Mouse (Mus musculus): ENCODE data around the gene Nubp2. TPM values are rescaled to one million over a fixed set of nuclear protein-coding genes. Genes with fewer than 3 reads are reported as not detected.

The Nubp2 gene
- polyA plus RNA-seq, 1 experiment: 66.5 TPM

- H3K36me3 ChIP-seq (ENCODE audit: control insufficient read depth, insufficient read depth): no peaks in the 10 kb centered on the region
- H3K27me3 ChIP-seq (ENCODE audit: control insufficient read depth, insufficient read depth, insufficient read length): peaks cover 5% of the 10 kb centered on the region
- H3K79me2 ChIP-seq (ENCODE audit: control insufficient read depth, insufficient read depth): no peaks in the 10 kb centered on the region
- no peaks in the 10 kb centered on the region for H3K79me3 ChIP-seq (ENCODE audit: low read depth)
- TF ChIP-seq MYOD1 (IDR thresholded peaks at IDR 0.05; ENCODE audit: control insufficient read depth, insufficient read length, low read depth): no peak
- no peak for TF ChIP-seq CTCF (IDR thresholded peaks at IDR 0.05; ENCODE audit: control insufficient read depth, insufficient read depth, insufficient read length)
- no peak for TF ChIP-seq USF1 (IDR thresholded peaks at IDR 0.05; ENCODE audit: low read depth)
- TF ChIP-seq MAX (IDR thresholded peaks at IDR 0.05): no peak
- no peak for TF ChIP-seq CEBPB (IDR thresholded peaks at IDR 0.05; ENCODE audit: low read depth)
- no peak for TF ChIP-seq FOSL1 (IDR thresholded peaks at IDR 0.05; ENCODE audit: insufficient read depth, low read length, poor library complexity, severe bottlenecking)
- TF ChIP-seq MYOG (IDR thresholded peaks at IDR 0.05; ENCODE audit: control insufficient read depth, extremely low read depth, insufficient read length): no peak
- no peak overlapping the region for H3ac ChIP-seq (ENCODE audit: control insufficient read depth, insufficient read length, low read depth)
- no peak overlapping the region for H3K4me3 ChIP-seq (ENCODE audit: insufficient read depth, poor library complexity, severe bottlenecking)
Observed at GRCm38 (mm10) chr17:24877336-24878116, 8.6 kb downstream of the Nubp2 start.

- Histone ChIP-seq H3K36me3 (ENCODE audit: control insufficient read depth, insufficient read depth) (no peaks in the 10 kb centered on the region), H3ac (ENCODE audit: control insufficient read depth, insufficient read length, low read depth) (no peak overlapping the region), H3K79me2 (ENCODE audit: control insufficient read depth, insufficient read depth) (no peaks in the 10 kb centered on the region), H3K27me3 (ENCODE audit: control insufficient read depth, insufficient read depth, insufficient read length) (peaks cover 5% of the 10 kb centered on the region), H3K4me3 (ENCODE audit: insufficient read depth, poor library complexity, severe bottlenecking) (no peak overlapping the region), H3K79me3 (ENCODE audit: low read depth) (no peaks in the 10 kb centered on the region)
- no peak for TF ChIP-seq USF1 (IDR thresholded peaks at IDR 0.05; ENCODE audit: low read depth)
- TF ChIP-seq MYOG (IDR thresholded peaks at IDR 0.05; ENCODE audit: control insufficient read depth, extremely low read depth, insufficient read length): no peak
- no peak for TF ChIP-seq MAX (IDR thresholded peaks at IDR 0.05)
- no peak for TF ChIP-seq CEBPB (IDR thresholded peaks at IDR 0.05; ENCODE audit: low read depth)
- TF ChIP-seq FOSL1 (IDR thresholded peaks at IDR 0.05; ENCODE audit: insufficient read depth, low read length, poor library complexity, severe bottlenecking): no peak
- TF ChIP-seq MYOD1 (IDR thresholded peaks at IDR 0.05; ENCODE audit: control insufficient read depth, insufficient read length, low read depth): no peak
- no peak for TF ChIP-seq CTCF (IDR thresholded peaks at IDR 0.05; ENCODE audit: control insufficient read depth, insufficient read depth, insufficient read length)
Observed at GRCm38 (mm10) chr17:24874989-24875388, 11.2 kb downstream of the Nubp2 start.

GRCm38 (mm10) chr17:24874405-24874745 lies 11.8 kb downstream of the Nubp2 start:
- no peak for TF ChIP-seq MYOG (IDR thresholded peaks at IDR 0.05; ENCODE audit: control insufficient read depth, extremely low read depth, insufficient read length)
- no peak for TF ChIP-seq FOSL1 (IDR thresholded peaks at IDR 0.05; ENCODE audit: insufficient read depth, low read length, poor library complexity, severe bottlenecking)
- TF ChIP-seq MAX (IDR thresholded peaks at IDR 0.05): no peak
- TF ChIP-seq USF1 (IDR thresholded peaks at IDR 0.05; ENCODE audit: low read depth): no peak
- TF ChIP-seq CEBPB (IDR thresholded peaks at IDR 0.05; ENCODE audit: low read depth): no peak
- TF ChIP-seq CTCF (IDR thresholded peaks at IDR 0.05; ENCODE audit: control insufficient read depth, insufficient read depth, insufficient read length): no peak
- no peak for TF ChIP-seq MYOD1 (IDR thresholded peaks at IDR 0.05; ENCODE audit: control insufficient read depth, insufficient read length, low read depth)
- no peaks in the 10 kb centered on the region for H3K79me2 ChIP-seq (ENCODE audit: control insufficient read depth, insufficient read depth)
- no peak overlapping the region for H3ac ChIP-seq (ENCODE audit: control insufficient read depth, insufficient read length, low read depth)
- no peaks in the 10 kb centered on the region for H3K79me3 ChIP-seq (ENCODE audit: low read depth)
- H3K27me3 ChIP-seq (ENCODE audit: control insufficient read depth, insufficient read depth, insufficient read length): peaks cover 5% of the 10 kb centered on the region
- no peaks in the 10 kb centered on the region for H3K36me3 ChIP-seq (ENCODE audit: control insufficient read depth, insufficient read depth)
- no peak overlapping the region for H3K4me3 ChIP-seq (ENCODE audit: insufficient read depth, poor library complexity, severe bottlenecking)

GRCm38 (mm10) chr17:24873695-24874404 lies 12.3 kb downstream of the Nubp2 start:
- Histone ChIP-seq H3K27me3 (ENCODE audit: control insufficient read depth, insufficient read depth, insufficient read length) (peaks cover 5% of the 10 kb centered on the region), H3K4me3 (ENCODE audit: insufficient read depth, poor library complexity, severe bottlenecking) (no peak overlapping the region), H3K36me3 (ENCODE audit: control insufficient read depth, insufficient read depth) (no peaks in the 10 kb centered on the region), H3ac (ENCODE audit: control insufficient read depth, insufficient read length, low read depth) (no peak overlapping the region), H3K79me3 (ENCODE audit: low read depth) (no peaks in the 10 kb centered on the region), H3K79me2 (ENCODE audit: control insufficient read depth, insufficient read depth) (no peaks in the 10 kb centered on the region)
- no peak for TF ChIP-seq USF1 (IDR thresholded peaks at IDR 0.05; ENCODE audit: low read depth)
- TF ChIP-seq MYOD1 (IDR thresholded peaks at IDR 0.05; ENCODE audit: control insufficient read depth, insufficient read length, low read depth): no peak
- no peak for TF ChIP-seq FOSL1 (IDR thresholded peaks at IDR 0.05; ENCODE audit: insufficient read depth, low read length, poor library complexity, severe bottlenecking)
- no peak for TF ChIP-seq CEBPB (IDR thresholded peaks at IDR 0.05; ENCODE audit: low read depth)
- TF ChIP-seq CTCF (IDR thresholded peaks at IDR 0.05; ENCODE audit: control insufficient read depth, insufficient read depth, insufficient read length): no peak
- no peak for TF ChIP-seq MYOG (IDR thresholded peaks at IDR 0.05; ENCODE audit: control insufficient read depth, extremely low read depth, insufficient read length)
- no peak for TF ChIP-seq MAX (IDR thresholded peaks at IDR 0.05)

GRCm38 (mm10) chr17:24867914-24868313 lies 18.2 kb downstream of the Nubp2 start:
- Histone ChIP-seq H3K36me3 (ENCODE audit: control insufficient read depth, insufficient read depth) (no peaks in the 10 kb centered on the region), H3K4me3 (ENCODE audit: insufficient read depth, poor library complexity, severe bottlenecking) (no peak overlapping the region), H3ac (ENCODE audit: control insufficient read depth, insufficient read length, low read depth) (no peak overlapping the region), H3K79me3 (ENCODE audit: low read depth) (no peaks in the 10 kb centered on the region), H3K27me3 (ENCODE audit: control insufficient read depth, insufficient read depth, insufficient read length) (no peaks in the 10 kb centered on the region), H3K79me2 (ENCODE audit: control insufficient read depth, insufficient read depth) (no peaks in the 10 kb centered on the region)
- TF ChIP-seq USF1 (IDR thresholded peaks at IDR 0.05; ENCODE audit: low read depth) (no peak), CTCF (IDR thresholded peaks at IDR 0.05; ENCODE audit: control insufficient read depth, insufficient read depth, insufficient read length) (no peak), MYOD1 (IDR thresholded peaks at IDR 0.05; ENCODE audit: control insufficient read depth, insufficient read length, low read depth) (no peak), CEBPB (IDR thresholded peaks at IDR 0.05; ENCODE audit: low read depth) (no peak), MAX (IDR thresholded peaks at IDR 0.05) (no peak), FOSL1 (IDR thresholded peaks at IDR 0.05; ENCODE audit: insufficient read depth, low read length, poor library complexity, severe bottlenecking) (no peak), MYOG (IDR thresholded peaks at IDR 0.05; ENCODE audit: control insufficient read depth, extremely low read depth, insufficient read length) (no peak)

Data from C2C12 (cell line).